Mouse (Mus musculus): ENCODE measurements around the gene Traf7. TPM values are rescaled to one million over a fixed set of nuclear protein-coding genes. Genes with fewer than 3 reads are reported as not detected.

Traf7 gene
- total and polyA plus RNA-seq, 3 experiments: 121 to 261 TPM; not detected in 1

- peaks cover 0 to 8% of the 10 kb centered on the region in 2 experiments; a peak in 2 of 4 replicates for H3K36me3 ChIP-seq (ENCODE audit: control insufficient read depth in 1 of 2, insufficient read depth in 2 of 2, low read length in 2 of 2)
- no peak for DNase-seq (ENCODE audit: low read depth, low spot score)
- peaks cover 7% of the 10 kb centered on the region for H3K79me2 ChIP-seq (ENCODE audit: control insufficient read depth, insufficient read depth, low read length, poor library complexity)
- H3K27me3 ChIP-seq (ENCODE audit: control insufficient read depth in 1 of 2, insufficient read depth in 2 of 2, low read length in 2 of 2): no peaks in the 10 kb centered on the region; a peak in 1 of 4 replicates
- H3K27ac ChIP-seq (ENCODE audit: control insufficient read depth, low read depth, low read length): no peak overlapping the region
- no peak overlapping the region for H3K9ac ChIP-seq (ENCODE audit: control insufficient read depth, low read depth, low read length, poor library complexity, severe bottlenecking)
- H3K4me3 ChIP-seq (ENCODE audit: control insufficient read depth in 1 of 2, insufficient read depth in 1 of 2, low read depth in 2 of 2, low read length in 2 of 2): no peak overlapping the region
- H3K9me3 ChIP-seq (replicated peaks; ENCODE audit: insufficient read depth, low read length): no peaks in the 10 kb centered on the region
- TF ChIP-seq HCFC1 (IDR thresholded peaks at IDR 0.05; ENCODE audit: low read depth, low read length): no peak
- no peak for TF ChIP-seq POLR2AphosphoS5 (IDR thresholded peaks at IDR 0.05; ENCODE audit: borderline replicate concordance, low read depth, low read length)
- no peak for TF ChIP-seq CHD1 (IDR thresholded peaks at IDR 0.05; ENCODE audit: low read depth, low read length)
- no peak for TF ChIP-seq KAT2A (conservative IDR thresholded peaks at IDR 0.05; ENCODE audit: low read depth, low read length)
- TF ChIP-seq MYB (IDR thresholded peaks at IDR 0.05; ENCODE audit: low read depth, low read length): no peak
- TF ChIP-seq GABPA (IDR thresholded peaks at IDR 0.05; ENCODE audit: low read depth, low read length): no peak
- TF ChIP-seq RAD21 (IDR thresholded peaks at IDR 0.05; ENCODE audit: low read depth, low read length): no peak
- no peak for TF ChIP-seq ETS1 (IDR thresholded peaks at IDR 0.05; ENCODE audit: low read depth, low read length)
- no peak for TF ChIP-seq ELF1 (IDR thresholded peaks at IDR 0.05; ENCODE audit: low read depth, low read length)
- TF ChIP-seq JUND (IDR thresholded peaks at IDR 0.05; ENCODE audit: low read depth, low read length): no peak
- no peak for TF ChIP-seq ZC3H11A (IDR thresholded peaks at IDR 0.05; ENCODE audit: low read depth, low read length)
- TF ChIP-seq ZMIZ1 (IDR thresholded peaks at IDR 0.05; ENCODE audit: low read depth, low read length): no peak
- TF ChIP-seq MXI1 (IDR thresholded peaks at IDR 0.05; ENCODE audit: low read depth, low read length): no peak
- no peak for TF ChIP-seq CTCF (IDR thresholded peaks at IDR 0.05 in 2 of 3, conservative IDR thresholded peaks at IDR 0.05 in 1 of 3; ENCODE audit: control insufficient read depth in 1 of 3, insufficient read depth in 1 of 3, low read depth in 2 of 3, low read length in 3 of 3, poor library complexity in 1 of 3, severe bottlenecking in 1 of 3)
- no peak for TF ChIP-seq POLR2A (IDR thresholded peaks at IDR 0.05; ENCODE audit: control insufficient read depth in 1 of 2, insufficient read depth in 1 of 2, low read depth in 1 of 2, low read length in 2 of 2, poor library complexity in 1 of 2)
- no peak for TF ChIP-seq SMC3 (IDR thresholded peaks at IDR 0.05; ENCODE audit: low read depth, low read length)
- no peak for TF ChIP-seq CHD2 (IDR thresholded peaks at IDR 0.05; ENCODE audit: low read length)
- no peak for TF ChIP-seq NELFE (IDR thresholded peaks at IDR 0.05; ENCODE audit: low read depth, low read length)
- peaks cover 0 to 13% of the 10 kb centered on the region in 2 experiments; a peak in 3 of 4 replicates for H3K4me1 ChIP-seq (ENCODE audit: control insufficient read depth in 1 of 2, insufficient read depth in 2 of 2, low read length in 2 of 2)
Measured at GRCm38 (mm10) chr17:24481027-24481815, 46.5 kb downstream of the Traf7 start.

GRCm38 (mm10) chr17:24480201-24480826 lies 47.4 kb downstream of the Traf7 start:
- Histone ChIP-seq H3K4me1 (ENCODE audit: control insufficient read depth in 1 of 2, insufficient read depth in 2 of 2, low read length in 2 of 2) (peaks cover 0 to 13% of the 10 kb centered on the region in 2 experiments; a peak in 3 of 4 replicates), H3K9ac (ENCODE audit: control insufficient read depth, low read depth, low read length, poor library complexity, severe bottlenecking) (peak overlapping the region; percentile 53), H3K9me3 (replicated peaks; ENCODE audit: insufficient read depth, low read length) (no peaks in the 10 kb centered on the region), H3K79me2 (ENCODE audit: control insufficient read depth, insufficient read depth, low read length, poor library complexity) (peaks cover 7% of the 10 kb centered on the region), H3K4me3 (ENCODE audit: control insufficient read depth in 1 of 2, insufficient read depth in 1 of 2, low read depth in 2 of 2, low read length in 2 of 2) (peak overlapping the region; percentile 2 to 3; a peak in 2 of 4 replicates), H3K27me3 (ENCODE audit: control insufficient read depth in 1 of 2, insufficient read depth in 2 of 2, low read length in 2 of 2) (no peaks in the 10 kb centered on the region), H3K36me3 (ENCODE audit: control insufficient read depth in 1 of 2, insufficient read depth in 2 of 2, low read length in 2 of 2) (peaks cover 0 to 8% of the 10 kb centered on the region in 2 experiments; a peak in 2 of 4 replicates), H3K27ac (ENCODE audit: control insufficient read depth, low read depth, low read length) (peak overlapping the region; percentile 31)
- TF ChIP-seq CTCF (IDR thresholded peaks at IDR 0.05 in 2 of 3, conservative IDR thresholded peaks at IDR 0.05 in 1 of 3; ENCODE audit: control insufficient read depth in 1 of 3, insufficient read depth in 1 of 3, low read depth in 2 of 3, low read length in 3 of 3, poor library complexity in 1 of 3, severe bottlenecking in 1 of 3) (peak; percentile 12 to 36 (median 24); a peak in 2 of 6 replicates), MXI1 (IDR thresholded peaks at IDR 0.05; ENCODE audit: low read depth, low read length) (0 out of 2 replicates have a peak, but pooled peaks have one; percentile 22), MAZ (IDR thresholded peaks at IDR 0.05; ENCODE audit: low read depth, low read length) (peak; percentile 61; the same call in 1 of the 2 replicates), JUND (IDR thresholded peaks at IDR 0.05; ENCODE audit: low read depth, low read length) (no peak)
- peak; percentile 72 for DNase-seq (ENCODE audit: low read depth, low spot score)
